Mouse (Mus musculus) ES-E14 (cell line): Measurements from ENCODE around the gene Efemp2. TPM values are rescaled to one million over a fixed set of nuclear protein-coding genes. Genes with fewer than 3 reads are reported as not detected.
A peak's percentile ranks its signal among the peaks of the same experiment; 100 is the strongest.

Experiments
- DNase-seq: peaks from one replicate; pipeline ENCODE4 v3.0.0-alpha.2; 2013; ENCODE audit warnings: low read depth, low spot score
- H3K27ac ChIP-seq: 2 replicates; pipeline ENCODE4 v1.5.1; 2012; ENCODE audit warnings: low read depth, mild to moderate bottlenecking, low read length, moderate library complexity, mixed read lengths; ENCODE audit not compliant: poor library complexity, insufficient read depth, severe bottlenecking
- H3K36me3 ChIP-seq: 2 replicates; pipeline ENCODE4 v1.6.1; 2012; ENCODE audit warnings: mild to moderate bottlenecking, low read length, moderate library complexity, mixed read lengths; ENCODE audit not compliant: control insufficient read depth, poor library complexity, insufficient read depth, severe bottlenecking
- H3K4me1 ChIP-seq, 2 experiments: fragments of 150-350 bp in 1 of 2; sonication (generic) in 1 of 2; 2 replicates each; pipeline ENCODE4 v1.6.1; 2012; ENCODE audit warnings: low read length in 2 of 2, mild to moderate bottlenecking in 1 of 2, mixed read lengths in 1 of 2; ENCODE audit not compliant: control insufficient read depth in 2 of 2, insufficient read depth in 2 of 2, poor library complexity in 1 of 2
- H3K4me3 ChIP-seq, 2 experiments: fragments of 150-350 bp in 1 of 2; sonication (generic) in 1 of 2; 2 replicates each; pipeline ENCODE4 v1.5.1; 2012; ENCODE audit warnings: low read length in 2 of 2, low read depth in 1 of 2, mild to moderate bottlenecking in 1 of 2, mixed read lengths in 1 of 2; ENCODE audit not compliant: insufficient read depth in 1 of 2, poor library complexity in 1 of 2, severe bottlenecking in 1 of 2
- H3K9ac ChIP-seq: 2 replicates; pipeline ENCODE4 v1.6.1; 2012; ENCODE audit warnings: low read depth, mild to moderate bottlenecking, low read length, mixed read lengths; ENCODE audit not compliant: poor library complexity, insufficient read depth, severe bottlenecking
- H3K9me3 ChIP-seq: fragments of 150-350 bp; sonication (generic); 2 replicates; pipeline ENCODE4 v1.6.1; 2012; ENCODE audit warnings: low read depth, mild to moderate bottlenecking, low read length; ENCODE audit not compliant: control insufficient read depth, insufficient read depth
- CHD2 ChIP-seq: IDR thresholded peaks from 2 replicates; pipeline ENCODE4 v1.6.1; 2014; ENCODE audit warnings: mild to moderate bottlenecking, low read depth, low read length, inconsistent platforms
- HCFC1 ChIP-seq: IDR thresholded peaks from 2 replicates; pipeline ENCODE4 v1.6.1; 2012; ENCODE audit warnings: low read length, inconsistent platforms, borderline replicate concordance; ENCODE audit not compliant: insufficient read depth
- MAFK ChIP-seq: IDR thresholded peaks from 2 replicates; pipeline ENCODE4 v1.6.1; 2014; ENCODE audit warnings: mild to moderate bottlenecking, low read depth, low read length, inconsistent platforms; ENCODE audit not compliant: insufficient read depth
- ZC3H11A ChIP-seq: IDR thresholded peaks from 2 replicates; pipeline ENCODE4 v1.6.1; 2012; ENCODE audit warnings: low read depth, mild to moderate bottlenecking, inconsistent platforms, low read length, borderline replicate concordance
- ZNF384 ChIP-seq: IDR thresholded peaks from 2 replicates; pipeline ENCODE4 v1.6.1; 2012; ENCODE audit warnings: low read depth, low read length, inconsistent platforms
- in situ Hi-C, 2 experiments: fragments of 600-800 bp; cut with MboI; formaldehyde crosslinking; loops; one replicate each; pipeline ENCODE4 v1.15.1; 2025; ENCODE audit warnings: low sequenced_read_pairs in 2 of 2, inconsistent platforms in 1 of 2; ENCODE audit not compliant: unreplicated experiment in 2 of 2
- total RNA-seq: library from RNA; depleted of rRNA; stranded (reverse); fragments of 300-350 nt; gene quantifications from 2 replicates; pipeline ENCODE4 v1.2.3, GENCODE M21; 2012

Gene Efemp2
- total RNA-seq, 1 experiment, result 23.9 TPM

- no peak for DNase-seq
- no peak for TF ChIP-seq CHD2
- no peak for TF ChIP-seq MAFK
- no peak for TF ChIP-seq ZNF384
- TF ChIP-seq HCFC1, result no peak
- TF ChIP-seq ZC3H11A, result no peak
- Histone ChIP-seq H3K27ac (no peak overlapping the region), H3K9me3 (no peaks in the 10 kb centered on the region), H3K4me3 (no peak overlapping the region), H3K36me3 (0 out of 2 replicates have a peak, but pooled peaks cover 3% of the 10 kb centered on the region), H3K4me1 (peaks cover 3 to 6% of the 10 kb centered on the region in 2 experiments; a peak in 3 of 4 replicates), H3K9ac (no peak overlapping the region)
- in situ Hi-C loops, result no loop called here
These were observed 41.8 kb upstream of the Efemp2 start for GRCm38 (mm10) chr19:5431911-5432464.

DNA sequence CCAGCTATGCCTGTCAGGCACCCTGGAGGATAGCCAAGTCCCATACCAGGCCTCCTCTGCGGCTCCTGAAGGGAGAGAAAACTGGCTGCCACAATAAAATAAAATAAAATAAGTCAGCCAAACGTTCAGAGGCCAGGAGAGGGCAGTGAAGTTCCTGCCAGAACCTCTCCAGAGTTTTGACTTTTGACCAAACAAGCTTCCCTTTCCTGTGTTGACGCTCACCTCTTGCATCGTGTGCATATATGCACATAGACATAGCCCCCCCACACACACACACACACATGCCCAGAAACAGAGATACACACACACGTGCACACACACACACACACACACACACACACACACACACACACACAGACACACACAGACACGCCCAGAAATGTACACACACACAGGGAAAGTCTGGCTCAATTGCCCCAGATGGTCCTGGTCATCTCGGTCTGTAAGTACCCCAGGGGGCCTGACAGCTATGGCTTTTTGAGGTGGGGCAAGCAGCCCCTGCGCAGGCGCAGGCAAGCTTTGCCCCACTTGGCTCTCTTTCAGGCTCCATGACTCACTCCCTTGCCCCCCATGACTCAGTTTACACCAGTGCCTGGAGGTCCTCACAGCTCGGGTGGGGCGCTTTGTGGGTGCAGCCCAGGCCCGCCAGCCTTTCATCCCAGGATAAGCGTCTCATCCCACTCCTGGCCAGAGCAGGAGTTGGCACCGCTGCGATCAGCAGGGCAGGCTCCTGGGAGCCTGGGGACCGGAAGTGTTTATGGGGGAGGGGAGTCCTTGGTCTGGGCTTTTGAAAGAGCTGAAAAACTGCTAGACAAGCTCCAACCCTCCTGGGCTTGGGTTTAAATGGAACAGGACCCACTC lies 40.5 kb upstream of the Efemp2 start:
- H3K4me3 ChIP-seq, result peak overlapping the region; percentile 44 to 53
- in situ Hi-C loops, result no loop called here
- H3K9ac ChIP-seq, result peak overlapping the region; percentile 55
- no peaks in the 10 kb centered on the region for H3K9me3 ChIP-seq
- peaks cover 3 to 8% of the 10 kb centered on the region in 2 experiments; a peak in 3 of 4 replicates for H3K4me1 ChIP-seq
- no peaks in the 10 kb centered on the region for H3K36me3 ChIP-seq
- no peak overlapping the region for H3K27ac ChIP-seq
- DNase-seq, result no peak
- TF ChIP-seq CHD2 (no peak), ZNF384 (no peak), MAFK (no peak), ZC3H11A (no peak), HCFC1 (no peak)

GRCm38 (mm10) chr19:5433951-5434350 lies 39.8 kb upstream of the Efemp2 start:
- peaks cover 3 to 8% of the 10 kb centered on the region in 2 experiments; a peak in 3 of 4 replicates for H3K4me1 ChIP-seq
- no peak overlapping the region; the same call in 1 of the 2 replicates for H3K9ac ChIP-seq
- no peaks in the 10 kb centered on the region for H3K36me3 ChIP-seq
- TF ChIP-seq HCFC1 (no peak), CHD2 (no peak), ZC3H11A (no peak), MAFK (no peak), ZNF384 (no peak)
- H3K9me3 ChIP-seq, result no peaks in the 10 kb centered on the region
- in situ Hi-C loops, result no loop called here
- H3K27ac ChIP-seq, result no peak overlapping the region
- no peak for DNase-seq
- no peak overlapping the region; a peak in 1 of 4 replicates for H3K4me3 ChIP-seq

DNA sequence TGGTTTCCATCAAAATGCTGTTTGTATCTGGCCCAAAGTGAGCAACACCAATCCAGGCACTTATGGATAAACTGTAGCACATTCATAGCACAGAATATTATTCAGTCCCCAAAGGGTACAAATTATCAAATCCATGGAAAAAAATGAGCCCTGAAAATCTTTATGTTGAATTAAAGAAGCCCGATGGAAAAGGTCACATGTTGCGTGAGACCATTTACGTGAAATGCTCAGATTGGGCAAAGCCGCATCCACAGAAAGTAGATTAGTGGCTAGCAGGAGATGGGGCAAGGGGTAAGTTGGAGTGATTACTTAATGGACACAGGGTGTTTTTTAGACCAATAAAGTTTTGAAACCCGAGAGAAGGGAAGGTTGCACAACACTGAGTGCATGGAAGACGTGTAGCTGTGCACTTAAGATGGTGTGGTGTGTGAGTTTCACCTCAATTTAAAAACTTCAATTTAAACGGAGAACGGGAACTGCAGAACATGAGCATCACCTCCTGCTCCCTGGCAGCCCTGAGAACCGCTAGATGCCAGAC lies 29.3 kb upstream of the Efemp2 start:
- no peak for TF ChIP-seq MAFK
- Histone ChIP-seq H3K36me3 (no peaks in the 10 kb centered on the region), H3K27ac (no peak overlapping the region), H3K4me3 (no peak overlapping the region), H3K9me3 (no peaks in the 10 kb centered on the region), H3K4me1 (peaks cover 0 to 3% of the 10 kb centered on the region in 2 experiments; a peak in 1 of 4 replicates), H3K9ac (no peak overlapping the region)
- DNase-seq, result no peak
- in situ Hi-C loops, result no loop called here
